Mouse (Mus musculus) megakaryocyte, embryonic 14.5 days (primary cell): Measurements from ENCODE around the gene Tmem189.

Experiments
- FLI1 ChIP-seq: IDR thresholded peaks from 2 replicates; pipeline ENCODE4 v1.6.1; 2012; ENCODE audit warnings: low read length, inconsistent platforms, mixed read lengths
- GATA1 ChIP-seq: IDR thresholded peaks from 3 replicates; pipeline ENCODE4 v1.6.1; 2012; ENCODE audit warnings: mixed read lengths, low read length, inconsistent platforms, borderline replicate concordance

DNA sequence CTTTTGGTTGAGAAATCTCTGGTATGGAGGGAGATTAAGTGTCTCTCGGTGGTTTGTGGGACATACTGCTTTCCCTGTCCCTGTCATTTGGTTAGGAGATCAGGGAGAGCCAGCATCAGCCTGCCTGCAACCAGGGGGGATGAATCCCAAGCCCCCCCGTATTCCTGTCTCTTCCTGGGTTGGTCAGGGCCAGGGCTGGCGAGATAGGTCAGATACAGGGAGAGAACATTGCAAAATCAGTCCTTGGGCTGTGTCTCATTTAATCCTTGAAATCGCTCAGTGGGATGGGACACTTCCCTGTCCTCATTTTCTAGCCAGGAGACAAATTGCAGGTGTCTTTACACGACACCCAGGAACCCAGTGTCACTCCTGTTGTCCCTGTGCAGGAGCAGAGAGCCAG, 10.4 kb upstream of the Tmem189 start:
- TF ChIP-seq GATA1 (no peak), FLI1 (no peak)
